Mouse (Mus musculus) Patski (cell line): ENCODE results near the gene Iqsec1. TPM values are rescaled to one million over a fixed set of nuclear protein-coding genes. Genes with fewer than 3 reads are reported as not detected.
"Not testable (repeated sequence)": the region's sequence is repeated elsewhere in the genome, so short reads cannot be mapped to it uniquely, and the experiment has no call there.

ENCODE experiments used
- ATAC-seq: fragments of 100-300 bp; one replicate; pipeline ENCODE4 v1.8.0; 2021
- CTCF ChIA-PET: fragments of 350-600 bp; sonication (Branson Sonifier 250); formaldehyde crosslinking; loops from one replicate; lab custom pipeline; 2022; ENCODE audit warnings: inconsistent platforms; lab: Charles Lee
- POLR2A ChIA-PET: fragments of 350-600 bp; sonication (Branson Sonifier 250); formaldehyde crosslinking; loops from one replicate; lab custom pipeline; 2022; ENCODE audit warnings: antibody characterized with exemption, inconsistent platforms; lab: Charles Lee
- DNase-seq: peaks from one replicate; pipeline ENCODE4 v3.0.0-alpha.2; 2011; ENCODE audit warnings: low read depth, low spot score
- H3K27me3 ChIP-seq: fragments of 371-371 bp; one replicate; pipeline ENCODE4 v1.5.1; 2021
- CTCF ChIP-seq: fragments of 100-300 bp; IDR thresholded peaks from one replicate; pipeline ENCODE4 v1.5.1; 2021
- in situ Hi-C: fragments of 300-500 bp; cut with MboI; formaldehyde crosslinking; loops from 3 replicates; pipeline ENCODE4 v1.11.1; 2018; ENCODE audit warnings: low pct_unique_long_range_greater_than_20kb, mixed read lengths
- polyA plus RNA-seq: library from polyadenylated mRNA; unstranded; gene quantifications from one replicate; pipeline ENCODE4 v1.2.3, GENCODE M21; 2021

Iqsec1 gene
- polyA plus RNA-seq, 1 experiment from 2014 or later = 120 TPM

- TF ChIP-seq CTCF = no peak
- in situ Hi-C loops = no loop called here
- ChIA-PET CTCF (interaction anchor here (1.0 to 1.6 kb wide), 3 partner anchors 15 to 54 kb away, joined by 3 read pairs; no protein-coding TSS in a partner anchor), POLR2A (interaction anchor here (1.3 kb wide), 1 partner anchor 9 kb away, joined by 5 read pairs; no protein-coding TSS in a partner anchor)
- ATAC-seq (no peak), DNase-seq (no peak)
- no peaks in the 10 kb centered on the region for H3K27me3 ChIP-seq
Measured at GRCm38 (mm10) chr6:90660398-90661028, 328.0 kb downstream of the Iqsec1 start.

GRCm38 (mm10) chr6:90659913-90660312 lies 328.6 kb downstream of the Iqsec1 start:
- DNase-seq = no peak
- ChIA-PET POLR2A (interaction anchor here (0.7 to 1.3 kb wide), 2 partner anchors 9 to 21 kb away, joined by 3 to 5 read pairs; no protein-coding TSS in a partner anchor), CTCF (interaction anchor here (1.0 to 1.6 kb wide), 3 partner anchors 14 to 55 kb away, joined by 3 read pairs; no protein-coding TSS in a partner anchor)
- no peak for ATAC-seq
- TF ChIP-seq CTCF = no peak
- in situ Hi-C loops = loop anchor here (5.0 kb wide), 1 partner anchor 62 kb away; no protein-coding TSS in a partner anchor
- H3K27me3 ChIP-seq = no peaks in the 10 kb centered on the region

- CTCF ChIA-PET = interaction anchor here (0.7 to 1.5 kb wide), 6 partner anchors 11 to 82 kb away, joined by 3 to 6 read pairs (median 3); no protein-coding TSS in a partner anchor
- in situ Hi-C loops = loop anchor here (5.0 kb wide), 1 partner anchor 66 kb away; no protein-coding TSS in a partner anchor
- POLR2A ChIA-PET = interaction anchor here (1.0 kb wide), 1 partner anchor 73 kb away, joined by 3 read pairs; no protein-coding TSS in a partner anchor
- not testable (repeated sequence) for H3K27me3 ChIP-seq, DNase-seq, ATAC-seq
Measured at GRCm38 (mm10) chr6:90656344-90656850, 332.1 kb downstream of the Iqsec1 start.

GRCm38 (mm10) chr6:90653736-90654135 lies 334.7 kb downstream of the Iqsec1 start:
- peak; percentile 82 for TF ChIP-seq CTCF
- in situ Hi-C loops = no loop called here
- no peaks in the 10 kb centered on the region for H3K27me3 ChIP-seq
- DNase-seq = peak; percentile 1
- ATAC-seq = no peak
- POLR2A ChIA-PET = interaction anchor here (1.1 kb wide), 1 partner anchor 27 kb away, joined by 3 read pairs; no protein-coding TSS in a partner anchor
- CTCF ChIA-PET = interaction anchor here (1.3 to 2.3 kb wide), 6 partner anchors 12 to 74 kb away, joined by 3 to 10 read pairs (median 4); no protein-coding TSS in a partner anchor

- ChIA-PET POLR2A (no interaction called here), CTCF (interaction anchor here (2.0 kb wide), 1 partner anchor 43 kb away, joined by 6 read pairs; no protein-coding TSS in a partner anchor)
- no peak for TF ChIP-seq CTCF
- DNase-seq = no peak
- no peak for ATAC-seq
- in situ Hi-C loops = no loop called here
- no peaks in the 10 kb centered on the region for H3K27me3 ChIP-seq
Measured at GRCm38 (mm10) chr6:90650634-90651033, 337.9 kb downstream of the Iqsec1 start.

- H3K27me3 ChIP-seq = no peaks in the 10 kb centered on the region
- ChIA-PET CTCF (interaction anchor here (2.0 kb wide), 1 partner anchor 42 kb away, joined by 6 read pairs; no protein-coding TSS in a partner anchor), POLR2A (no interaction called here)
- TF ChIP-seq CTCF = no peak
- in situ Hi-C loops = no loop called here
- DNase-seq (no peak), ATAC-seq (no peak)
Measured at GRCm38 (mm10) chr6:90649279-90649678, 339.2 kb downstream of the Iqsec1 start.

- ChIA-PET POLR2A (no interaction called here), CTCF (no interaction called here)
- in situ Hi-C loops = no loop called here
- no peaks in the 10 kb centered on the region for H3K27me3 ChIP-seq
- ATAC-seq = no peak
- no peak for TF ChIP-seq CTCF
- no peak for DNase-seq
Measured at GRCm38 (mm10) chr6:90648391-90648790, 340.1 kb downstream of the Iqsec1 start.

- no peak for TF ChIP-seq CTCF
- ATAC-seq (no peak), DNase-seq (no peak)
- CTCF ChIA-PET = no interaction called here
- POLR2A ChIA-PET = no interaction called here
- in situ Hi-C loops = no loop called here
- H3K27me3 ChIP-seq = no peaks in the 10 kb centered on the region
Measured at GRCm38 (mm10) chr6:90644965-90645364, 343.5 kb downstream of the Iqsec1 start.

- H3K27me3 ChIP-seq = no peaks in the 10 kb centered on the region
- DNase-seq (no peak), ATAC-seq (no peak)
- ChIA-PET CTCF (no interaction called here), POLR2A (interaction anchor here (0.6 kb wide), 1 partner anchor 497 kb away, joined by 3 read pairs; no protein-coding TSS in a partner anchor)
- TF ChIP-seq CTCF = no peak
- in situ Hi-C loops = no loop called here
Measured at GRCm38 (mm10) chr6:90643057-90643456, 345.4 kb downstream of the Iqsec1 start.

- no peak for DNase-seq
- no peak for TF ChIP-seq CTCF
- H3K27me3 ChIP-seq = no peaks in the 10 kb centered on the region
- in situ Hi-C loops = no loop called here
- no peak for ATAC-seq
- POLR2A ChIA-PET = no interaction called here
- CTCF ChIA-PET = interaction anchor here (2.1 kb wide), 1 partner anchor 19 kb away, joined by 6 read pairs; no protein-coding TSS in a partner anchor
Measured at GRCm38 (mm10) chr6:90635611-90636010, 352.9 kb downstream of the Iqsec1 start.
